Mouse (Mus musculus) lung, postnatal 0 days (tissue): ENCODE measurements around the gene Rhod. TPM values are rescaled to one million over a fixed set of nuclear protein-coding genes. Genes with fewer than 3 reads are reported as not detected.
A peak's percentile ranks its signal among the peaks of the same experiment; 100 is the strongest.

ENCODE experiments used
- ATAC-seq: fragments of 200-750 bp; cut with Nextera tagmentation; 2 replicates; pipeline ENCODE4 v1.8.0; 2017; ENCODE audit warnings: moderate library complexity
- DNase-seq: peaks from one replicate; pipeline ENCODE4 v3.0.0-alpha.2; 2016; ENCODE audit warnings: low spot score
- H3K27ac ChIP-seq: fragments of 300-500 bp; sonication (generic); 2 replicates; pipeline ENCODE4 v1.5.1; 2014; ENCODE audit warnings: antibody characterized with exemption, mild to moderate bottlenecking, low read length, mixed read lengths
- H3K27me3 ChIP-seq: fragments of 300-500 bp; sonication (generic); replicated peaks from 2 replicates; pipeline ENCODE4 v1.6.1; 2014; ENCODE audit warnings: low read length, mixed read lengths; ENCODE audit not compliant: insufficient read depth
- H3K36me3 ChIP-seq: fragments of 300-500 bp; sonication (generic); 2 replicates; pipeline ENCODE4 v1.6.1; 2014; ENCODE audit warnings: low read length, mixed read lengths; ENCODE audit not compliant: insufficient read depth
- H3K4me1 ChIP-seq: fragments of 300-500 bp; sonication (generic); 2 replicates; pipeline ENCODE4 v1.6.1; 2014; ENCODE audit warnings: antibody characterized with exemption, low read depth, low read length, mixed read lengths; ENCODE audit not compliant: insufficient read depth
- H3K4me2 ChIP-seq: fragments of 300-500 bp; sonication (generic); replicated peaks from 2 replicates; pipeline ENCODE4 v1.6.1; 2014; ENCODE audit warnings: low read depth, mild to moderate bottlenecking, low read length, moderate library complexity, mixed read lengths
- H3K4me3 ChIP-seq: fragments of 300-500 bp; sonication (generic); 2 replicates; pipeline ENCODE4 v1.5.1; 2014; ENCODE audit warnings: low read depth, low read length
- H3K9ac ChIP-seq: fragments of 300-500 bp; sonication (generic); replicated peaks from 2 replicates; pipeline ENCODE4 v1.6.1; 2014; ENCODE audit warnings: low read depth, mild to moderate bottlenecking
- H3K9me3 ChIP-seq: fragments of 300-500 bp; sonication (generic); 2 replicates; pipeline ENCODE4 v1.6.1; 2016; ENCODE audit warnings: low read length, mixed read lengths
- CTCF ChIP-seq: IDR thresholded peaks from 2 replicates; pipeline ENCODE4 v1.5.1; 2016; ENCODE audit warnings: antibody characterized with exemption, mild to moderate bottlenecking
- EP300 ChIP-seq: IDR thresholded peaks from 2 replicates; pipeline ENCODE4 v1.6.1; 2016; ENCODE audit warnings: antibody characterized with exemption, mild to moderate bottlenecking, control low read depth
- WGBS: fragments of 180-500 bp; shearing (Covaris S2); extraction: QIAGEN DNeasy Blood & Tissue Kit; methylation state at CpG from one replicate; pipeline ENCODE4 v1.1.7; 2014; 5-methylcytosine and 5-hydroxymethylcytosine counted together
- polyA plus RNA-seq: library from polyadenylated mRNA; unstranded; fragments of >200 nt; fragmentation: Nextera tagmentation; extraction: Ambion mirVana; gene quantifications from 2 replicates; pipeline ENCODE4 v1.2.1, GENCODE M21; 2015

The Rhod gene
- polyA plus RNA-seq, 1 experiment from 2014 or later, result 25.0 TPM

GRCm38 (mm10) chr19:4478190-4478516, 38.9 kb upstream of the Rhod start:
- H3K9ac ChIP-seq, result no peak overlapping the region
- no peaks in the 10 kb centered on the region for H3K36me3 ChIP-seq
- no peak overlapping the region for H3K27ac ChIP-seq
- 33% methylated on average over 1 of the region's 1 CpGs for WGBS
- H3K27me3 ChIP-seq, result peaks cover 8% of the 10 kb centered on the region; the same call in 1 of the 2 replicates
- no peak overlapping the region for H3K4me3 ChIP-seq
- TF ChIP-seq EP300 (peak; percentile 7), CTCF (peak; percentile 55)
- DNase-seq, result no peak
- peaks cover 4% of the 10 kb centered on the region; the same call in 1 of the 2 replicates for H3K4me1 ChIP-seq
- H3K4me2 ChIP-seq, result no peak overlapping the region; the same call in 1 of the 2 replicates
- no peak for ATAC-seq
- no peaks in the 10 kb centered on the region for H3K9me3 ChIP-seq

- Histone ChIP-seq H3K27ac (no peak within 1 kb of the TSS), H3K27me3 (peaks cover 8% of the 10 kb centered on the region; the same call in 1 of the 2 replicates), H3K9me3 (no peaks in the 10 kb centered on the region), H3K4me3 (peak within 1 kb of the TSS; percentile 48), H3K4me1 (peaks cover 4% of the 10 kb centered on the region; the same call in 1 of the 2 replicates), H3K9ac (peak within 1 kb of the TSS; percentile 26; the same call in 1 of the 2 replicates), H3K36me3 (no peaks in the 10 kb centered on the region), H3K4me2 (peak within 1 kb of the TSS; percentile 93)
- 6% methylated on average over 21 of the region's 21 CpGs for whole genome bisulfite sequencing
- peak; percentile 86 for TF ChIP-seq EP300
- TF ChIP-seq CTCF, result no peak
- DNase-seq (peak; percentile 76), ATAC-seq (peak; percentile 81)
These were observed 38.3 kb upstream of the Rhod start, which contains the start of gene Syt12 for GRCm38 (mm10) chr19:4477345-4478189. Gene Syt12 (minus strand): TSS chr19:4477447.

- H3K9me3 ChIP-seq, result no peaks in the 10 kb centered on the region
- ATAC-seq, result peak; percentile 57
- peaks cover 4% of the 10 kb centered on the region; the same call in 1 of the 2 replicates for H3K4me1 ChIP-seq
- peak overlapping the region; percentile 26; the same call in 1 of the 2 replicates for H3K9ac ChIP-seq
- DNase-seq, result peak; percentile 40
- 0% methylated on average over 43 of the region's 70 CpGs for WGBS
- peak overlapping the region; percentile 93 for H3K4me2 ChIP-seq
- peaks cover 8% of the 10 kb centered on the region; the same call in 1 of the 2 replicates for H3K27me3 ChIP-seq
- no peak for TF ChIP-seq EP300
- no peak for TF ChIP-seq CTCF
- no peak overlapping the region for H3K27ac ChIP-seq
- no peaks in the 10 kb centered on the region for H3K36me3 ChIP-seq
- peak overlapping the region; percentile 48 for H3K4me3 ChIP-seq
These were observed 37.5 kb upstream of the Rhod start for GRCm38 (mm10) chr19:4476601-4477257.

- Histone ChIP-seq H3K4me2 (no peak overlapping the region), H3K27ac (no peak overlapping the region), H3K9ac (no peak overlapping the region), H3K9me3 (no peaks in the 10 kb centered on the region), H3K4me3 (no peak overlapping the region), H3K4me1 (peaks cover 4% of the 10 kb centered on the region; the same call in 1 of the 2 replicates), H3K27me3 (peaks cover 8% of the 10 kb centered on the region; the same call in 1 of the 2 replicates), H3K36me3 (no peaks in the 10 kb centered on the region)
- TF ChIP-seq EP300, result no peak
- TF ChIP-seq CTCF, result no peak
- ATAC-seq, result no peak
- 84% methylated on average over 11 of the region's 11 CpGs for WGBS
- DNase-seq, result no peak
These were observed 36.1 kb upstream of the Rhod start for GRCm38 (mm10) chr19:4475224-4475925.

- Histone ChIP-seq H3K36me3 (no peaks in the 10 kb centered on the region), H3K4me2 (no peak overlapping the region), H3K9me3 (no peaks in the 10 kb centered on the region), H3K27ac (no peak overlapping the region), H3K27me3 (peaks cover 8% of the 10 kb centered on the region; the same call in 1 of the 2 replicates), H3K4me1 (peaks cover 4% of the 10 kb centered on the region; the same call in 1 of the 2 replicates), H3K9ac (no peak overlapping the region), H3K4me3 (no peak overlapping the region)
- DNase-seq (no peak), ATAC-seq (no peak)
- no peak for TF ChIP-seq EP300
- TF ChIP-seq CTCF, result no peak
- 61% methylated on average over 3 of the region's 3 CpGs for WGBS
These were observed 35.5 kb upstream of the Rhod start for GRCm38 (mm10) chr19:4474739-4475138.

- no peak overlapping the region for H3K4me3 ChIP-seq
- no peaks in the 10 kb centered on the region for H3K9me3 ChIP-seq
- H3K4me1 ChIP-seq, result peaks cover 4% of the 10 kb centered on the region; the same call in 1 of the 2 replicates
- no peak for TF ChIP-seq EP300
- no peak for TF ChIP-seq CTCF
- ATAC-seq (no peak), DNase-seq (no peak)
- no peak overlapping the region for H3K4me2 ChIP-seq
- no peak overlapping the region for H3K27ac ChIP-seq
- H3K27me3 ChIP-seq, result peaks cover 8% of the 10 kb centered on the region; the same call in 1 of the 2 replicates
- WGBS, result 81% methylated on average over 5 of the region's 5 CpGs
- H3K9ac ChIP-seq, result no peak overlapping the region
- no peaks in the 10 kb centered on the region for H3K36me3 ChIP-seq
These were observed 34.3 kb upstream of the Rhod start for GRCm38 (mm10) chr19:4473549-4473948.
